Mouse (Mus musculus) testis, adult 2 months (tissue): ENCODE measurements around the gene Phf11a.
"Not testable (repeated sequence)": the region's sequence is repeated elsewhere in the genome, so short reads cannot be mapped to it uniquely, and the experiment has no call there.

Source experiments
- CTCF ChIP-seq: fragments of 200-500 bp; IDR thresholded peaks from 2 replicates; pipeline ENCODE4 v1.5.1; 2012; ENCODE audit warnings: low read depth, mild to moderate bottlenecking, inconsistent platforms, low read length, moderate library complexity; ENCODE audit not compliant: control insufficient read depth, insufficient read depth, insufficient replicate concordance
- POLR2A ChIP-seq: fragments of 200-500 bp; IDR thresholded peaks from 2 replicates; pipeline ENCODE4 v1.6.1; 2012; ENCODE audit warnings: low read depth, mild to moderate bottlenecking, inconsistent platforms, low read length, moderate library complexity; ENCODE audit not compliant: control insufficient read depth

DNA sequence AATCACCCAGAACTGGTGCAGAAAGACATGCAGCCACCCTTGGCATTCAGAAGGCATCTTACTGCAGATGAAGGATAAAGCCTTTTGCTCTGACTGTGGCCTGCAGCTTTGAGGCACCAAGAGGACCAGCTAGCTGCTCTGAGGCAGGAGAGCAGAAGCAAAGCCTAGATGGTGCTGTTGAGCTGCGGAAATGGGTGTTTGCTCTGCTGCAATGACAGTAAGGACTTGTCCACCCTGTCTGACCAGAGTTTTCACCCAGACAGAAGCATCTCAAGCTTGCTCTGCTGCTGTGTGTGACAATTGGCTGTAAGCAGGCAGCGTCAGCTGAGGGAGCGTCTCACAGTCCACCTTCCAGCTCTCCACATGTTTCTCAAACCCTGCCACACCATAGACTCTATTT, 33.2 kb upstream of the Phf11a start:
- TF ChIP-seq CTCF, POLR2A: not testable (repeated sequence)
